Mouse (Mus musculus) cerebellum, adult 2 months (tissue): Measurements from ENCODE around the gene Tctex1d4.

ENCODE experiments used
- CTCF ChIP-seq: fragments of 200-500 bp; IDR thresholded peaks from 2 replicates; pipeline ENCODE4 v1.5.1; 2011; ENCODE audit warnings: low read depth, mild to moderate bottlenecking, control low read depth, low read length, moderate library complexity, borderline replicate concordance; ENCODE audit not compliant: insufficient read depth
- POLR2A ChIP-seq: fragments of 200-500 bp; IDR thresholded peaks from 2 replicates; pipeline ENCODE4 v1.6.1; 2011; ENCODE audit warnings: low read length, control low read depth, borderline replicate concordance; ENCODE audit not compliant: insufficient read depth

DNA sequence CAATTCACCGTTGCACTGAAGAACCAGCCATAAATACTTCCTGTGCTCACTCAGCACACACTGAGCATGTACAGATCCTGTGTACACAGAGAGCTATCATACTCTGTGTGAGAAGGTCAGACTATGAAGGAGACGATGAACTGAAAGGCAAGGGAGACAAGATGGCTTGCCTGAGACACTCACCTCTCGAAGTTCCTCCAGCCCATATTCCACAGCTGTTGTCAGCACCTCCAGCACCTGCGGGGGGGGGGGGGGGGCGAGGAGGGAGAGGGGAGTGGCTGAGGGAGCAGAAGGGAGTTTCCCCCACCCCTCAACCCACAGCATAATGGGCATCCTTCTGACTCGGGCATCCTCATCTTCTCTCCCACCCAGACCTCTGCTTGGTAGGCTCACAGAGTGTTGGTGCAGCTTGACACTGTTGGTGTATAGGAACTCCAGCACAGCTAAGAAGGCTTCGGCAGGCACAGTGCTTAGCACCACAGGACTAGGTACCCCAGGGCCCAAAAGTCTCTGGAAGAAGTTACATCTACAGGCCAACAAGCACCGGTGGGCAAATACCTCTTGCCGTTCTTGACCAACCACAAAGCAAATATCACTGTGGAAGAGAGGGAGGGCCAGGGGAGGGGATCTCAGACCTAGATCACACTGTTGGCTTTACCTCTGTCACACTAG is 2.9 kb upstream of the Tctex1d4 start:
- TF ChIP-seq CTCF, result no peak
- TF ChIP-seq POLR2A, result no peak
